Mouse (Mus musculus) midbrain, postnatal 0 days (tissue): ENCODE results near the gene Cdyl2. TPM values are rescaled to one million over a fixed set of nuclear protein-coding genes. Genes with fewer than 3 reads are reported as not detected.
A peak's percentile ranks its signal among the peaks of the same experiment; 100 is the strongest.

Source experiments
- ATAC-seq: fragments of 200-750 bp; cut with Nextera tagmentation; 2 replicates; pipeline ENCODE4 v1.8.0; 2017; ENCODE audit warnings: moderate number of reproducible peaks, mild to moderate bottlenecking, moderate TSS enrichment, moderate library complexity; ENCODE audit not compliant: low FRiP score
- DNase-seq: peaks from one replicate; pipeline ENCODE4 v3.0.0-alpha.2; 2015; ENCODE audit warnings: low spot score
- H3K27ac ChIP-seq: fragments of 300-500 bp; sonication (generic); 2 replicates; pipeline ENCODE4 v1.5.1; 2014; ENCODE audit warnings: low read depth, mild to moderate bottlenecking, low read length, mixed read lengths
- H3K27me3 ChIP-seq: fragments of 300-500 bp; sonication (generic); 2 replicates; pipeline ENCODE4 v1.6.1; 2014; ENCODE audit warnings: low read length, control low read depth, mixed read lengths; ENCODE audit not compliant: insufficient read depth
- H3K36me3 ChIP-seq: fragments of 300-500 bp; sonication (generic); 2 replicates; pipeline ENCODE4 v1.6.1; 2014; ENCODE audit warnings: low read length, control low read depth, mixed read lengths; ENCODE audit not compliant: insufficient read depth
- H3K4me1 ChIP-seq: fragments of 300-500 bp; sonication (generic); 2 replicates; pipeline ENCODE4 v1.6.1; 2014; ENCODE audit warnings: mild to moderate bottlenecking, control low read depth, antibody characterized with exemption, low read length, mixed read lengths; ENCODE audit not compliant: insufficient read depth
- H3K4me2 ChIP-seq: fragments of 300-500 bp; sonication (generic); 2 replicates; pipeline ENCODE4 v1.6.1; 2014; ENCODE audit warnings: low read depth, mild to moderate bottlenecking, low read length, mixed read lengths; ENCODE audit not compliant: poor library complexity, severe bottlenecking
- H3K4me3 ChIP-seq: fragments of 300-500 bp; sonication (generic); 2 replicates; pipeline ENCODE4 v1.5.1; 2014; ENCODE audit warnings: low read depth, mild to moderate bottlenecking, low read length, moderate library complexity
- H3K9ac ChIP-seq: fragments of 300-500 bp; sonication (generic); replicated peaks from 2 replicates; pipeline ENCODE4 v1.6.1; 2014; ENCODE audit warnings: mild to moderate bottlenecking, low read length, moderate library complexity, mixed read lengths; ENCODE audit not compliant: poor library complexity, severe bottlenecking
- H3K9me3 ChIP-seq: fragments of 300-500 bp; sonication (generic); 2 replicates; pipeline ENCODE4 v1.6.1; 2016; ENCODE audit warnings: low read length, control low read depth
- CTCF ChIP-seq: IDR thresholded peaks from 2 replicates; pipeline ENCODE4 v1.5.1; 2016; ENCODE audit warnings: antibody characterized with exemption, mild to moderate bottlenecking
- WGBS: fragments of 180-500 bp; shearing (Covaris S2); extraction: QIAGEN DNeasy Blood & Tissue Kit; methylation state at CpG from one replicate; pipeline ENCODE4 v1.1.7; 2014; 5-methylcytosine and 5-hydroxymethylcytosine counted together
- polyA plus RNA-seq: library from polyadenylated mRNA; unstranded; fragments of >200 nt; fragmentation: Nextera tagmentation; extraction: Ambion mirVana; gene quantifications from 2 replicates; pipeline ENCODE4 v1.2.1, GENCODE M21; 2015
- total RNA-seq: library from RNA; depleted of rRNA; stranded (reverse); fragments of >200 nt; gene quantifications from 2 replicates; pipeline ENCODE4 v1.2.3, GENCODE M21; 2014

The Cdyl2 gene
- total and polyA plus RNA-seq, 2 experiments from 2014 or later, result 11.3 to 16.1 TPM

DNA sequence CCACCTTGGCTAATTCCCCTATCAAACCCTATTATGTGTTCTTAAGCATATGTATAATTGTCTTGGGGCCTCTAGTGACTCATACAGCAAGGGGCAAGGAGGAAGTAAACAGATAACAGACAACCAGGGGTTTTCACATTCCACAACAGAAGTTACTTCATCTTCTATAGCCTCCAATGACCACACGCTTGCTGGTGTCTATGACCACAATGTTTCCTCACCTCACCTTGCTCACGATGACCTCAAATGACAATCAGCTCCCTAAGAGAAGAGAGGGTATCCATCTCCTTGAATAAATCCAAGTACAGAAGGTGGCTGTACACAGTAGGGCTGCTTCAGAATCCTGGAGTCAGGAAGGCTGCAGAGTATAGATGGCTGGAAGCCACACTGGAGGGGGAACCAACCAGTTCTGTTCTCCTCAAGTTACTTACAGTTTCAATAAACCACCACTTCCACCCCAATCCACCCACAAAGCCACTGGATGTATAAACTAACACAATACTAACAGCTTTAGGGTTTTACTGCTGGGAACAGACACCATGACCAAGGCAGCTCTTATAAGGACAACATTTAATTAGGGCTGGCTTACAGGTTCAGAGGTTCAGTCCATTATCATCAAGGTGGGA lies 104.8 kb downstream of the Cdyl2 start:
- ATAC-seq (no peak), DNase-seq (no peak)
- Histone ChIP-seq H3K27me3 (no peaks in the 10 kb centered on the region), H3K27ac (no peak overlapping the region), H3K4me3 (no peak overlapping the region), H3K4me2 (no peak overlapping the region), H3K4me1 (no peaks in the 10 kb centered on the region), H3K9ac (no peak overlapping the region), H3K36me3 (no peaks in the 10 kb centered on the region), H3K9me3 (no peaks in the 10 kb centered on the region)
- WGBS, result 96% methylated on average over 2 of the region's 2 CpGs
- TF ChIP-seq CTCF, result no peak

GRCm38 (mm10) chr8:116623591-116623990 lies 109.2 kb downstream of the Cdyl2 start:
- DNase-seq (no peak), ATAC-seq (no peak)
- Histone ChIP-seq H3K27me3 (no peaks in the 10 kb centered on the region), H3K36me3 (no peaks in the 10 kb centered on the region), H3K9ac (no peak overlapping the region), H3K4me3 (no peak overlapping the region), H3K4me2 (no peak overlapping the region), H3K4me1 (no peaks in the 10 kb centered on the region), H3K9me3 (no peaks in the 10 kb centered on the region), H3K27ac (no peak overlapping the region)
- WGBS, result 98% methylated on average over 11 of the region's 11 CpGs
- TF ChIP-seq CTCF, result no peak

- WGBS, result 77% methylated on average over 9 of the region's 9 CpGs
- H3K9me3 ChIP-seq, result no peaks in the 10 kb centered on the region
- H3K4me2 ChIP-seq, result no peak overlapping the region
Observed at GRCm38 (mm10) chr8:116622326-116622725, 110.5 kb downstream of the Cdyl2 start.

DNA sequence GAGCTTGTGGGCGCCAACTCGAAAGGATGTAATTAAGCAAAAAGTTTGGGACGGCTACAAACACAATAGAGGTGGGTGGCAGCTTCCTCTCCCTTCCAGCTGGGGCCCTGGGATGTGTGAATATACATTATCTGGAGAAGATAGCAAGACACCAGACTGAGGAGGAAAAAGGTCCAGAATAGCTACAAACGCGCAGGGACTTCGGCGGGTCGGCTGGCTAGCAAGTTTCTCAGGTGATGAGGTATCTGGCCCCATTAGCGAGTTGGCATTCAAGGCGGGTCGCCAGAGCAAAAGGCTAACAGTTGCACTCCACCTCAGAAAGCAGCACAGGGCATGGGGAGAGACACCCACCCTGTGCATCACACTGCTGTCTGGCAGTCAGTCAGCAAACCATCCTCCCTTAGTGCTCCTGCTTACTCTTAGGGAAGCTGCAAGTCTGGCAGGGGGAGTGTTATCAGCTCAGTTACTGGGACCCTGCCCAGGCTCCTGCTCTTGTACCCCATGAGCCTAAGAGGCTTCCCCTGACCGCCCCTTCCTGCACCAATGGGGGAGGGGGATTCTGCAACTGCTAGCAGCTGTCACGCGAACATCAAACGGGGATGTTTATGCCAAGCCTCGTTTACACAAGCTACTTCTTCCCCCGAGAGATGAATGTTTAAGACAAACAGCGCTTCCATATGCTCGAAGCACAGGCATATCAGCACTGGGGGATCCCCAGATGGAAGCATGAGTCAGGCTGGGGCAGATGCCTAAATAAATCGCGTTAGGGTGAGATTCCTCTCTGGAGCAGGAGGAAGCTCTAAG lies 111.4 kb downstream of the Cdyl2 start:
- WGBS, result 70% methylated on average over 21 of the region's 21 CpGs
- ATAC-seq, result no peak
- Histone ChIP-seq H3K27ac (no peak overlapping the region), H3K27me3 (no peaks in the 10 kb centered on the region), H3K9me3 (no peaks in the 10 kb centered on the region), H3K4me3 (no peak overlapping the region), H3K4me2 (no peak overlapping the region), H3K36me3 (no peaks in the 10 kb centered on the region), H3K9ac (no peak overlapping the region), H3K4me1 (no peaks in the 10 kb centered on the region)
- TF ChIP-seq CTCF, result no peak
- peak; percentile 34 for DNase-seq

More at GRCm38 (mm10) chr8:116622326-116622725, 110.5 kb downstream of the Cdyl2 start:
- DNase-seq (no peak), ATAC-seq (no peak)
- Histone ChIP-seq H3K27me3 (no peaks in the 10 kb centered on the region), H3K4me3 (no peak overlapping the region), H3K27ac (no peak overlapping the region), H3K36me3 (no peaks in the 10 kb centered on the region), H3K4me1 (no peaks in the 10 kb centered on the region), H3K9ac (no peak overlapping the region)
- TF ChIP-seq CTCF, result no peak

DNA sequence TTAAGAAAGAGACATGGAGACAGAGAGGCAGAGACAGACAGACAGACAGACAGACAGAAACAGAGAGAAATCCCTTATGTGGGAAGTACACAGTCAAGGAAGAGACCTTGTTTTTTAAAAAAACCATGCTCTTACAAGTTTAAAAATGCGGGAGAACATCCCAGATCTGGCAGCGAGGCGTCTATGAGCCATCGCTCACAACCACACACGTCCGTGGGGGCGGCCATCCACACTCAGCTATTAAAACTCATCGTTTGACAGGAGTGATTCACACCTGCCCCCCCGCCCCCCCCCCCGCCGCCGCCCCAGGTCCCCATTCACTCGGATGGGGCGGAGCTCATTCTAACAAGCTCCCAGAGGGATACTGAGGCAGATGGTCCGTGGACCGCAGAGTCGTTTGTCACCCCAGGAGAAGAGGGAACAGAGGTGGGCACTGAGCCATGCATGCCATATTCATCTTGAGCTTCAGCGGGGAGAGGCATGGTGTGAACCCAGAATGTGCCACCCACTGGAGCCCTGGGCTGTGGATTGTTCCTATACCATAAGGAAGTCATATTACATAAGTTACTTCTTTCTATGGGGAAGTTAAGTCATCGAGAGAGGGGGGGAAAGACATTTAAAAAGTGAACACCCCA lies 113.0 kb downstream of the Cdyl2 start:
- ATAC-seq (no peak), DNase-seq (no peak)
- TF ChIP-seq CTCF, result no peak
- no peaks in the 10 kb centered on the region for H3K9me3 ChIP-seq
- no peaks in the 10 kb centered on the region for H3K27me3 ChIP-seq
- WGBS, result 77% methylated on average over 19 of the region's 19 CpGs
- H3K9ac ChIP-seq, result no peak overlapping the region
- no peak overlapping the region for H3K27ac ChIP-seq
- no peak overlapping the region for H3K4me2 ChIP-seq
- H3K36me3 ChIP-seq, result no peaks in the 10 kb centered on the region
- no peaks in the 10 kb centered on the region for H3K4me1 ChIP-seq
- H3K4me3 ChIP-seq, result no peak overlapping the region

DNA sequence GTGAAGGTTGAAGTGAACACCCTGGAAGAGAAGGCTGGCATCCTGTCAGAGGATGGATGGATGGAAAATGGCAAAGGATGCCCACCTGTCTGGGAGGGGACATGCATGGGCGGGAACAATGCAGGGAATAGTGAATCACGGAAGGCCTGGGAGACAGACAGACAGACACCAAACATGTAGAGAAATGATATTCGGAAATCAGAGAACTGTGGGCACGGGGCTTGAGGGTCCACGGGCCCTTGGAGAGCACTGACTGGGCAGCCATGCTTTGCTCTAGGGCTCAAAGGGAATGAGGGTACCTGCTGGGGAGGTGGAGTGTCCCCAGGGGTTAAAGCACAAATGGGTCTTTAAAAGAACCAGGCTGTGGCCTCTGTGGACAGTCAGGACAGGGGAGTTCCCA lies 113.6 kb downstream of the Cdyl2 start:
- DNase-seq, result no peak
- no peaks in the 10 kb centered on the region for H3K36me3 ChIP-seq
- H3K9me3 ChIP-seq, result no peaks in the 10 kb centered on the region
- H3K4me1 ChIP-seq, result no peaks in the 10 kb centered on the region
- 93% methylated on average over 5 of the region's 5 CpGs for WGBS
- no peak overlapping the region for H3K27ac ChIP-seq
- ATAC-seq, result no peak
- H3K27me3 ChIP-seq, result no peaks in the 10 kb centered on the region
- no peak overlapping the region for H3K4me2 ChIP-seq
- H3K4me3 ChIP-seq, result no peak overlapping the region
- no peak overlapping the region for H3K9ac ChIP-seq
- TF ChIP-seq CTCF, result no peak
